Mouse (Mus musculus) E14TG2a.4 (cell line): ENCODE measurements around the gene Acad12.

Experiments
- CTCF ChIP-seq: conservative IDR thresholded peaks from 2 replicates; pipeline ENCODE4 v1.5.1; 2014; ENCODE audit warnings: low read length
- NANOG ChIP-seq: IDR thresholded peaks from 2 replicates; pipeline ENCODE4 v1.6.1; 2014; ENCODE audit warnings: borderline replicate concordance, low read length, mixed read lengths

DNA sequence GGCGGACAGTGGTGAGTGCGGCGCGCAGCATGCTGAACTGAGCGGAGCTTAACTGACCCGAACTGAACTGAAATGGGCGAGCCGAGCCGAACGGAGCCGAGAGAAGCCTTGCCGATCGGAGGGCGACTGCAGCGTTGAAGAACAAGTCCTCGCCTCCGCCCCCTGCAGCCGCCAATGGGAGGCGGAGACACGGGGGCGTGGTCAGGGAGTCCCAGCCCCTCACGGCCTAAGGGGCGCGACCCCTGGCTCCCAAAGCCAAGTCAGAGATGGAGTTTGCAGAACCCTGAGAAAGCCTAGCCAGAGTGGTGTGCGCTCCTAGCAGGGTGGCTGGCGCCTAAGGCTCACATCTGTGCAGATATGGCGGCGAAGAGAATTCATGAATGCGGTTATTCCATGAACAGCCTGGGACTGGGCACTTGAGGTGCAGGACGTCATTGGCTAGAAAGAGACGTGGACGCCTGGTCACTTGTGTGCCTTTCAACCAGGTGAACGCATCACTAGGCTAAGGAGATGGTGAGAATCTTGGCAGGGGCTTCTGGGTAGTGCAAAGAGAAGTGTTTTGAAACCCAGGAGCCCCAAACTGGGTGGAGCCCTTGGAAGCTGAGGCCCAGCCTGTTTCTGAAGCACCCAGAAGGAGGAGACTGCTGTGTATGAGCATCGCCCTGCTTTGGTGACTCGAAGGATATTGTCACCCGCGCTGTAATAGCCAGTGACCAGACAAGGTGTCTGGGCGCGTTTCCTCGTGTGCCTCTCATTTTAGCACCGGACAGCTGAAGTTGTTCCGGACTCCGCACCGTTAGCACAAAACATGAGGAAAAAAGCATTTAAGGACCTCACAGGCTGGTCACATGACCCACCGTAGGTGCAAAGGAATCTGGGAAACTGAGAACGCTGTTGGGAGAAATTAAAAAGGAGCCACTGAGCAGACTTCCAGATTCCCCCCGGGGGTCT, 25.0 kb downstream of the Acad12 start, which contains the start of gene Aldh2:
- TF ChIP-seq CTCF (no peak), NANOG (no peak)
